Mouse (Mus musculus) gonadal fat pad, adult 2 months (tissue): ENCODE data around the gene Unc5cl. TPM values are rescaled to one million over a fixed set of nuclear protein-coding genes. Genes with fewer than 3 reads are reported as not detected.
"Not testable (repeated sequence)": the region's sequence is repeated elsewhere in the genome, so short reads cannot be mapped to it uniquely, and the experiment has no call there.

Experiments
- DNase-seq: peaks from one replicate; pipeline ENCODE4 v3.0.0-alpha.2; 2012; ENCODE audit warnings: low read depth
- polyA plus RNA-seq: library from polyadenylated mRNA; depleted of rRNA; stranded (reverse); fragments of >200 nt; gene quantifications from 2 replicates; pipeline ENCODE4 v1.2.3, GENCODE M21; 2012

Gene Unc5cl
- polyA plus RNA-seq, 1 experiment, result 1.5 TPM

GRCm38 (mm10) chr17:48467395-48468231 lies 12.9 kb downstream of the Unc5cl start:
- DNase-seq, result no peak

- not testable (repeated sequence) for DNase-seq
These were observed 19.6 kb downstream of the Unc5cl start for GRCm38 (mm10) chr17:48474282-48474681.

GRCm38 (mm10) chr17:48475444-48475843 lies 20.7 kb downstream of the Unc5cl start:
- no peak for DNase-seq

- no peak for DNase-seq
These were observed 25.3 kb downstream of the Unc5cl start for GRCm38 (mm10) chr17:48479952-48480351.

- no peak for DNase-seq
These were observed 29.1 kb downstream of the Unc5cl start for GRCm38 (mm10) chr17:48483764-48484163.

GRCm38 (mm10) chr17:48484191-48484590 lies 29.5 kb downstream of the Unc5cl start:
- no peak for DNase-seq

- DNase-seq, result no peak
These were observed 34.8 kb downstream of the Unc5cl start for GRCm38 (mm10) chr17:48489466-48489865.

GRCm38 (mm10) chr17:48492621-48493020 lies 37.9 kb downstream of the Unc5cl start:
- no peak for DNase-seq

GRCm38 (mm10) chr17:48493582-48493981 lies 38.9 kb downstream of the Unc5cl start:
- DNase-seq, result no peak

- DNase-seq, result no peak
These were observed 39.3 kb downstream of the Unc5cl start for GRCm38 (mm10) chr17:48493986-48494385.

GRCm38 (mm10) chr17:48497986-48498385 lies 43.3 kb downstream of the Unc5cl start:
- no peak for DNase-seq

- DNase-seq, result no peak
These were observed 46.2 kb downstream of the Unc5cl start for GRCm38 (mm10) chr17:48500846-48501445.

GRCm38 (mm10) chr17:48505006-48505405 lies 50.3 kb downstream of the Unc5cl start:
- no peak for DNase-seq

- no peak for DNase-seq
These were observed 52.3 kb downstream of the Unc5cl start for GRCm38 (mm10) chr17:48506986-48507385.

- no peak for DNase-seq
These were observed 54.9 kb downstream of the Unc5cl start for GRCm38 (mm10) chr17:48509596-48509995.

GRCm38 (mm10) chr17:48512614-48513281 lies 58.0 kb downstream of the Unc5cl start:
- no peak for DNase-seq

- DNase-seq, result no peak
These were observed 59.9 kb downstream of the Unc5cl start for GRCm38 (mm10) chr17:48514613-48515012.

GRCm38 (mm10) chr17:48519046-48519445 lies 64.3 kb downstream of the Unc5cl start:
- DNase-seq, result no peak

GRCm38 (mm10) chr17:48520352-48520751 lies 65.7 kb downstream of the Unc5cl start:
- DNase-seq, result no peak

GRCm38 (mm10) chr17:48523056-48523455 lies 68.4 kb downstream of the Unc5cl start:
- DNase-seq, result no peak

- no peak for DNase-seq
These were observed 79.4 kb downstream of the Unc5cl start for GRCm38 (mm10) chr17:48533844-48534705.

GRCm38 (mm10) chr17:48538328-48538727 lies 83.6 kb downstream of the Unc5cl start:
- no peak for DNase-seq
